Mouse (Mus musculus) lung, postnatal 25 days (tissue): ENCODE measurements around the gene Ncoa5.

Source experiments
- DNase-seq: peaks from one replicate; pipeline ENCODE4 v3.0.0; 2022; ENCODE audit warnings: low spot score

The Ncoa5 gene

DNA sequence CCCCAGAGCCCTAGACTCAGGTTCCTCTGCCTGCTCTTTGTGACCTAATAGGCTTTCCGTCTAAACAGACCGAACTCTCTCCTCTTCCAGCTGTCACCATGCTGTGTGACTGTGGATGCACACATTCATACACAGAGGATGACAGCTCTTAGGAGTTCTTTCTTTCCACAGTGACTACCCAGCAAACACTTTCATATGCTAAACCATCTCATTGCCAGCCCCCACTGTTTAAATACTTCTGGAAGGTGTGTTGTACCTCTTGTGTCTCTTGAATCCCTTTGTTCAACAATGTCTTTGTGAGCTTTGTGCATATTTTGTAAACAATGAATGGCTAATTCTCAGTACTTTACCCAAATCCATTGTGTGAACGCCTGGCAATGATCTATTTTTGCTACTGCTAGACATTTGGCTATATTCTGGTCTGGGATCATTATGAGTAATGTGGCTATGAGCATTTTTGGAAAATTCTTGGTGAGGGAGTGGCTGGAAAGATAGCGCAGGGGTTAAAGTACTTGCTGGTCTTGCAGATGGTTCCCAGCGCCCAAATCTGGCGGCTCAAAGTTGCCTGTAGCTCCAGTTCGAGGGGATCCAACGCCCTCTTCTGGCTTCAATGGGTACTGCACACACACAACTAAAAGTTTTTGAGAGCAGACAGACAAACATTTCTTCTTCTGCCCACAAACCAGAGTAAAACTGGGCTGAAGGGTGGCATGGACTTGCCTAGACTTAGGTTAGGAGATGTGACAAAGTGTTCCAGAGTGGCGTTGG lies 76.9 kb downstream of the Ncoa5 start:
- no peak for DNase-seq

GRCm38 (mm10) chr2:164956195-164956594 lies 78.5 kb downstream of the Ncoa5 start:
- no peak for DNase-seq

GRCm38 (mm10) chr2:164955725-164956124 lies 78.9 kb downstream of the Ncoa5 start:
- DNase-seq, result no peak

DNA sequence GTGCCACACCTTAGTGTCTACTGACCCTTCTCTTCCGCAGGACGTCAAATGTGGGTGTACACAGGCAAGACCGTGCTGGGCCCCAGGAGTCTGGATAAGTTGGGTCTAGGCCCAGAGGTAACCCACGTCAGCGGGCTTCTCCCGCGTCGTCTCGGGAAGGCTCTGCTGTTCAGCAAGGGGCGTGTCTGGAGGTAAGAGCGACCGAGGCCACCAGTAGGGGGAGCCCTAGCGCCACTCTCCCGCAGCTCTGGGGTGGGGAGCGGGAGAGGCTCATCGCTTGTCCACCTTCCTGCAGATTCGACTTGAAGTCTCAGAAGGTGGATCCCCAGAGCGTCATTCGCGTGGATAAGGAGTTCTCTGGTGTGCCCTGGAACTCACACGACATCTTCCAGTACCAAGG lies 81.4 kb downstream of the Ncoa5 start:
- DNase-seq, result peak; percentile 63

GRCm38 (mm10) chr2:164952448-164952847 lies 82.2 kb downstream of the Ncoa5 start:
- no peak for DNase-seq

GRCm38 (mm10) chr2:164951745-164952144 lies 82.9 kb downstream of the Ncoa5 start:
- DNase-seq, result no peak

- no peak for DNase-seq
Observed at GRCm38 (mm10) chr2:164950501-164950900, 84.2 kb downstream of the Ncoa5 start.
